Comparison of ENCODE assay signal across 12 mouse cellular contexts in genomic region chr19:6420481-6421210, GRCm38 (mm10). TPM values are rescaled to one million over a fixed set of nuclear protein-coding genes. Genes with fewer than 3 reads are reported as not detected.
DNase-seq lines count a peak whose midpoint lies in the region; ATAC-seq lines count a peak whose summit lies in the region.
"Had no signal": no experiment of that assay in that cellular context is flagged by ENCODE, and none has a peak within 500 bp of the region (broad histone marks: within the 10 kb centered on the region; RNA-seq: fewer than 3 reads in every experiment).

No protein-coding gene starts in this region.

- H3K4me2 ChIP-seq in neural tube, embryonic 15.5 days = peak overlapping the region; percentile 91
- H3K4me2 ChIP-seq: heart, embryonic 15.5 days; limb, embryonic 13.5 days had no signal

- no peaks in the 10 kb centered on the region for H3K36me3 ChIP-seq in heart, embryonic 10.5 days
- H3K36me3 ChIP-seq in forebrain, embryonic 10.5 days (replicated peaks) = no peaks in the 10 kb centered on the region
- H3K36me3 ChIP-seq in neural tube, embryonic 15.5 days = no peaks in the 10 kb centered on the region
- H3K36me3 ChIP-seq: heart, embryonic 15.5 days; limb, embryonic 13.5 days had no signal

- no peaks in the 10 kb centered on the region for H3K9me3 ChIP-seq in heart, embryonic 10.5 days
- no peaks in the 10 kb centered on the region for H3K9me3 ChIP-seq in forebrain, embryonic 10.5 days
- H3K9me3 ChIP-seq in neural tube, embryonic 15.5 days (replicated peaks) = no peaks in the 10 kb centered on the region
- H3K9me3 ChIP-seq: heart, embryonic 15.5 days; limb, embryonic 13.5 days had no signal

- ATAC-seq in neural tube, embryonic 15.5 days (ENCODE audit: low FRiP score) = no peak

- intact Hi-C loops in heart, postnatal 10 days (cut with DNase I) = no loop called here

- H3K4me3 ChIP-seq in heart, embryonic 10.5 days = no peak overlapping the region
- H3K4me3 ChIP-seq in forebrain, embryonic 10.5 days = peak overlapping the region; percentile 68; the same call in 1 of the 2 replicates
- peak overlapping the region; percentile 67 for H3K4me3 ChIP-seq in neural tube, embryonic 15.5 days (replicated peaks)
- H3K4me3 ChIP-seq: heart, embryonic 15.5 days; limb, embryonic 13.5 days had no signal

- H3K27me3 ChIP-seq in heart, embryonic 10.5 days (ENCODE audit: insufficient read depth, poor library complexity, severe bottlenecking) = peaks cover 99% of the 10 kb centered on the region
- peaks cover 88% of the 10 kb centered on the region for H3K27me3 ChIP-seq in forebrain, embryonic 10.5 days (ENCODE audit: poor library complexity, severe bottlenecking)
- 0 out of 2 replicates have a peak, but pooled peaks cover 3% of the 10 kb centered on the region for H3K27me3 ChIP-seq in neural tube, embryonic 15.5 days (replicated peaks)

- H3K4me1 ChIP-seq in heart, embryonic 10.5 days = peaks cover 29% of the 10 kb centered on the region
- H3K4me1 ChIP-seq in forebrain, embryonic 10.5 days = peaks cover 69% of the 10 kb centered on the region
- peaks cover 89% of the 10 kb centered on the region for H3K4me1 ChIP-seq in neural tube, embryonic 15.5 days

- DNase-seq in heart, adult 11 months = peak; percentile 89
- no peak for DNase-seq in heart, embryonic 10.5 days (ENCODE audit: low spot score)
- no peak for DNase-seq in forebrain, embryonic 10.5 days (ENCODE audit: extremely low spot score, low spot score)
- peak; percentile 32 for DNase-seq in induced T-regulatory cell, adult 2 months (ENCODE audit: low read depth)
- DNase-seq in gastrocnemius, postnatal 4 days (ENCODE audit: low spot score in 2 of 2) = no peak
- DNase-seq in urinary bladder, adult 2 months (ENCODE audit: low spot score) = no peak
- no peak for DNase-seq in heart, postnatal 10 days
- DNase-seq: kidney, postnatal 25 days; lung, postnatal 10 days had no signal

- WGBS in heart, embryonic 10.5 days = 51% methylated on average over 19 of the region's 19 CpGs
- WGBS in forebrain, embryonic 10.5 days = 63% methylated on average over 19 of the region's 19 CpGs
- WGBS in neural tube, embryonic 15.5 days = 51% methylated on average over 19 of the region's 19 CpGs

- H3K27ac ChIP-seq in heart, embryonic 10.5 days = no peak overlapping the region
- no peak overlapping the region for H3K27ac ChIP-seq in forebrain, embryonic 10.5 days
- H3K27ac ChIP-seq in neural tube, embryonic 15.5 days (replicated peaks) = peak overlapping the region; percentile 96; the same call in 1 of the 2 replicates
- H3K27ac ChIP-seq: heart, embryonic 15.5 days; limb, embryonic 13.5 days had no signal

- peak overlapping the region; percentile 89 for H3K9ac ChIP-seq in neural tube, embryonic 15.5 days (replicated peaks)
- H3K9ac ChIP-seq: heart, embryonic 15.5 days; limb, embryonic 13.5 days had no signal

RNA-seq across cellular contexts. Expression of gene Nrxn2, which starts 2.1 kb away (rescaled TPM):
- 0.10 and 1.1 TPM in 2 replicates for polyA plus RNA-seq in heart, embryonic 10.5 days (2016; fragmentation: Nextera tagmentation; extraction: Ambion mirVana)
- polyA plus RNA-seq in forebrain, embryonic 10.5 days (2016; fragmentation: Nextera tagmentation; extraction: Ambion mirVana) = 2.8 and 3.1 TPM in 2 replicates
- polyA plus RNA-seq in neural tube, embryonic 15.5 days (2015; fragmentation: Nextera tagmentation; extraction: Ambion mirVana) = 31.3 and 45.7 TPM in 2 replicates
- 1 to 10 TPM; 3.4 to 3.7 TPM for total RNA-seq in gastrocnemius, postnatal 4 days (2021)
- polyA plus RNA-seq in urinary bladder, adult 2 months (2012; rRNA removed) = 1.3 and 1.5 TPM in 2 replicates
- total RNA-seq in heart, postnatal 10 days (2021) = 1 to 10 TPM; 4.4 to 5.5 TPM

RNA-seq across cellular contexts. Expression of gene Rasgrp2, which starts 21.5 kb away (rescaled TPM):
- 59.9 and 61.6 TPM in 2 replicates for polyA plus RNA-seq in heart, embryonic 10.5 days (2016; fragmentation: Nextera tagmentation; extraction: Ambion mirVana)
- polyA plus RNA-seq in forebrain, embryonic 10.5 days (2016; fragmentation: Nextera tagmentation; extraction: Ambion mirVana) = 15.6 and 17.0 TPM in 2 replicates
- polyA plus RNA-seq in neural tube, embryonic 15.5 days (2015; fragmentation: Nextera tagmentation; extraction: Ambion mirVana) = 197 and 217 TPM in 2 replicates
- total RNA-seq in gastrocnemius, postnatal 4 days (2021) = 10 to 100 TPM; 37.4 to 40.2 TPM
- polyA plus RNA-seq in urinary bladder, adult 2 months (2012; rRNA removed) = 106 and 109 TPM in 2 replicates
- 10 to 100 TPM; 50.7 to 60.2 TPM for total RNA-seq in heart, postnatal 10 days (2021)

RNA-seq across cellular contexts. Expression of gene Pygm, which starts 36.4 kb away (rescaled TPM):
- 103 and 214 TPM in 2 replicates for polyA plus RNA-seq in heart, embryonic 10.5 days (2016; fragmentation: Nextera tagmentation; extraction: Ambion mirVana)
- 0.83 and 2.0 TPM in 2 replicates for polyA plus RNA-seq in forebrain, embryonic 10.5 days (2016; fragmentation: Nextera tagmentation; extraction: Ambion mirVana)
- 7.5 and 12.0 TPM in 2 replicates for polyA plus RNA-seq in neural tube, embryonic 15.5 days (2015; fragmentation: Nextera tagmentation; extraction: Ambion mirVana)
- total RNA-seq in gastrocnemius, postnatal 4 days (2021) = 1,000 to 10,000 TPM; 2,079 to 2,155 TPM
- 34.8 and 47.2 TPM in 2 replicates for polyA plus RNA-seq in urinary bladder, adult 2 months (2012; rRNA removed)
- total RNA-seq in heart, postnatal 10 days (2021) = 100 to 1,000 TPM; 622 to 693 TPM

RNA-seq across cellular contexts. Expression of gene Sf1, which starts 57.2 kb away (rescaled TPM):
- 129 and 146 TPM in 2 replicates for polyA plus RNA-seq in heart, embryonic 10.5 days (2016; fragmentation: Nextera tagmentation; extraction: Ambion mirVana)
- 201 TPM in 2 replicates for polyA plus RNA-seq in forebrain, embryonic 10.5 days (2016; fragmentation: Nextera tagmentation; extraction: Ambion mirVana)
- polyA plus RNA-seq in neural tube, embryonic 15.5 days (2015; fragmentation: Nextera tagmentation; extraction: Ambion mirVana) = 88.7 and 104 TPM in 2 replicates
- total RNA-seq in gastrocnemius, postnatal 4 days (2021) = 100 to 1,000 TPM; 150 to 183 TPM
- 89.7 and 158 TPM in 2 replicates for polyA plus RNA-seq in urinary bladder, adult 2 months (2012; rRNA removed)
- total RNA-seq in heart, postnatal 10 days (2021) = 100 to 1,000 TPM; 118 to 143 TPM

Comparison
In these comparisons a context has a peak if more than half of its experiments do, and no peak if none do; other contexts are left out.
1. DNase-seq: peak in heart, adult 11 months (single experiment) and induced T-regulatory cell, adult 2 months (single experiment); none in heart, embryonic 10.5 days (single experiment), forebrain, embryonic 10.5 days (single experiment), gastrocnemius, postnatal 4 days (0 of 2), urinary bladder, adult 2 months (single experiment) and heart, postnatal 10 days (0 of 2).